Mouse (Mus musculus) hindbrain, postnatal 0 days (tissue): ENCODE data around the gene Tmem132c. TPM values are rescaled to one million over a fixed set of nuclear protein-coding genes. Genes with fewer than 3 reads are reported as not detected.

Experiments used
- ATAC-seq: fragments of 200-750 bp; cut with Nextera tagmentation; 2 replicates; pipeline ENCODE4 v1.8.0; 2017; ENCODE audit warnings: mild to moderate bottlenecking, moderate TSS enrichment, moderate library complexity
- DNase-seq: peaks from one replicate; pipeline ENCODE4 v3.0.0-alpha.2; 2015; ENCODE audit warnings: low spot score
- H3K27ac ChIP-seq: fragments of 300-500 bp; sonication (generic); 2 replicates; pipeline ENCODE4 v1.5.1; 2014; ENCODE audit warnings: mild to moderate bottlenecking
- H3K27me3 ChIP-seq: fragments of 300-500 bp; sonication (generic); 2 replicates; pipeline ENCODE4 v1.6.1; 2014; ENCODE audit warnings: low read length, mixed read lengths; ENCODE audit not compliant: insufficient read depth
- H3K36me3 ChIP-seq: fragments of 300-500 bp; sonication (generic); 2 replicates; pipeline ENCODE4 v1.6.1; 2014; ENCODE audit warnings: low read length, mixed read lengths; ENCODE audit not compliant: insufficient read depth
- H3K4me1 ChIP-seq: fragments of 300-500 bp; sonication (generic); 2 replicates; pipeline ENCODE4 v1.6.1; 2014; ENCODE audit warnings: antibody characterized with exemption, low read length, mixed read lengths; ENCODE audit not compliant: insufficient read depth
- H3K4me2 ChIP-seq: fragments of 300-500 bp; sonication (generic); 2 replicates; pipeline ENCODE4 v1.6.1; 2014; ENCODE audit warnings: low read depth, mild to moderate bottlenecking, low read length, moderate library complexity, mixed read lengths
- H3K4me3 ChIP-seq: fragments of 300-500 bp; sonication (generic); 2 replicates; pipeline ENCODE4 v1.5.1; 2014; ENCODE audit warnings: low read length
- H3K9ac ChIP-seq: fragments of 300-500 bp; sonication (generic); replicated peaks from 2 replicates; pipeline ENCODE4 v1.6.1; 2014; ENCODE audit warnings: mild to moderate bottlenecking, low read length, moderate library complexity, mixed read lengths
- H3K9me3 ChIP-seq: fragments of 300-500 bp; sonication (generic); 2 replicates; pipeline ENCODE4 v1.6.1; 2016; ENCODE audit warnings: low read length, mixed read lengths
- CTCF ChIP-seq: IDR thresholded peaks from 2 replicates; pipeline ENCODE4 v1.5.1; 2016; ENCODE audit warnings: antibody characterized with exemption, control low read depth, low read depth
- WGBS: fragments of 180-500 bp; shearing (Covaris S2); extraction: QIAGEN DNeasy Blood & Tissue Kit; methylation state at CpG from one replicate; pipeline ENCODE4 v1.1.7; 2014; 5-methylcytosine and 5-hydroxymethylcytosine counted together
- polyA plus RNA-seq: library from polyadenylated mRNA; unstranded; fragments of >200 nt; fragmentation: Nextera tagmentation; extraction: Ambion mirVana; gene quantifications from 2 replicates; pipeline ENCODE4 v1.2.1, GENCODE M21; 2015
- total RNA-seq: library from RNA; depleted of rRNA; stranded (reverse); fragments of >200 nt; gene quantifications from 2 replicates; pipeline ENCODE4 v1.2.3, GENCODE M21; 2014

The Tmem132c gene
- total and polyA plus RNA-seq, 2 experiments from 2014 or later = 12.9 to 46.0 TPM

DNA sequence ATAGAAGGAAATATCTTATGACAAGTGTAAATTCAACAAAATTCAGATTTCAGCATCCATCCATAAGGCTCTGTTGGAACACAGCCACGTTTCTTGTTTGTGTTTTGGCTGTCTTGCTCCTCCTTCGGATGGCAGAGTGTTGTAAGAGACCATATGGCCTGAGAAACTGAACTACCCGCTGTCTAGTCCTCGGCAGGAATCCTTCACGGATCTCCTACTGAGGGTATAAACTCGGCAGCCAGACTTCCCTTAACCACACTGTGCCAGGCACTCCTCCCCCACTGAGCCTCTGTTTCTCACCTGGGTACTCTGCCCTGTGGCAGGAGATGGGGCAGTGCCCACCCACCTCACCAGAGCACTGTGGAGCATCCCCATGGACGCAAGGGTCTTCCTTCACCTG lies 174.9 kb downstream of the Tmem132c start:
- WGBS = 43% methylated on average over 7 of the region's 7 CpGs
- DNase-seq = peak; percentile 36

DNA sequence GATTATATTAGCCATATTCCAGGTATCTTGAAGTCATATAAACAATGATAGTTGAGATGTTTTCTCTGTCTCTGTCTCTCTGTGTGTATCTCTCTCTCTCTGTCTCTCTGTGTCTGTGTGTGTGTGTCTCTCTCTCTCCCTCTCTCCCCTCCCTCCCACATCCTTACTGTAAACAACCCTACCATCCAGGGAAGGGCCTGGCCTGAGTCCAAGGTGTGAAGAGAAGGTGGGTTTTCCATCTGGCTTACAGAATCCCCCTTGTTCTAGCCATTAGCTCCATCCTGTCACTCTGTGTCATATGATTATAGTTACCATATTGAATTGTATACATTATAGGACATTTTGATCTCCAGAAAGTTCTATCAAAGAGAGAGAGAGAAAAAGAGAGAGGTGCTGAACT lies 182.3 kb downstream of the Tmem132c start:
- Histone ChIP-seq H3K9me3 (no peaks in the 10 kb centered on the region), H3K27me3 (no peaks in the 10 kb centered on the region), H3K36me3 (no peaks in the 10 kb centered on the region), H3K27ac (no peak overlapping the region), H3K4me2 (no peak overlapping the region), H3K4me3 (no peak overlapping the region), H3K4me1 (no peaks in the 10 kb centered on the region), H3K9ac (no peak overlapping the region)
- peak; percentile 46 for DNase-seq
- TF ChIP-seq CTCF = no peak
- ATAC-seq = no peak

More for the DNA sequence above, 174.9 kb downstream of the Tmem132c start:
- ATAC-seq = no peak
- Histone ChIP-seq H3K4me3 (no peak overlapping the region), H3K9ac (no peak overlapping the region), H3K36me3 (no peaks in the 10 kb centered on the region), H3K4me2 (no peak overlapping the region), H3K27ac (no peak overlapping the region), H3K9me3 (no peaks in the 10 kb centered on the region), H3K27me3 (no peaks in the 10 kb centered on the region), H3K4me1 (no peaks in the 10 kb centered on the region)
- no peak for TF ChIP-seq CTCF

DNA sequence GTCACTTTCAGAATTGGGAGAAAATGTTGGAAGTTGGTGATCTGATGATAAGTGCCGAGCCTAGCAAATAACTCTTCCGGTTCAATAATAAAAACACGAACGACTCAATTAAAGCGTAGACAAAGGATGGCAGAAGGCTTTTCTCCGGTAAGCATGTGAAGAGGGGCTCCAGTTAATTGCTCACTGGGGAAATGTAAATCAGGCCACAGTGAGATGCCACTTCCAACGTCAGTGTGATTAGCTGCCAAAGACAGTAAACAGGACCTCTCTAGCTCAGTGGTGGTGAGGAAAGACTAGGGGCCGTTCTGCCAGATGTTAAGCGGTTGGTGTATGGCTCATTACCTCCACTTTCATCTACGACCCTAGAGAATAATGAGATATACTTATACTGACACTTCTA lies 187.5 kb downstream of the Tmem132c start:
- no peak overlapping the region for H3K4me3 ChIP-seq
- H3K36me3 ChIP-seq = no peaks in the 10 kb centered on the region
- TF ChIP-seq CTCF = no peak
- 25% methylated on average over 10 of the region's 10 CpGs for WGBS
- DNase-seq (peak; percentile 21), ATAC-seq (no peak)
- no peak overlapping the region for H3K9ac ChIP-seq
- no peak overlapping the region for H3K27ac ChIP-seq
- H3K27me3 ChIP-seq = no peaks in the 10 kb centered on the region
- no peak overlapping the region for H3K4me2 ChIP-seq
- H3K9me3 ChIP-seq = no peaks in the 10 kb centered on the region
- H3K4me1 ChIP-seq = no peaks in the 10 kb centered on the region

DNA sequence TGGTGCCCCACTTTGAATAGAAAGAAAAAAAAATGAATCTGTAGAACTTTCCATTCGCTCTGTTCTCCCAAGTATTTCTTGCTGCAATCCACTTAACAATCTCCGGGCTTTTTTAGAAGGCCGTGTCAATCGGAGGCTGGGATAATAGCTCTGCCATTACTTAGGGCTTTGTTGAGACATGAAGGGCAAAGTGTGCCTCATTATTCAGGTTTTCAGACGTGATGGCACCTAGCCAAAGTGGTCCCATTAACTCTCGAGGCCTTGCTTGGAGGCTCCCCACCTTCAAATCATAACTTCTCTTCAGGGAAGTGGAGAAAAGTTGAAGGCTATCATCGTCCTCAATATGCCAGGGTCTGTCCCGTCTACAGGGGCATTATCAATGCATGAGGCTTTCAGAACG lies 190.0 kb downstream of the Tmem132c start:
- H3K27me3 ChIP-seq = no peaks in the 10 kb centered on the region
- no peaks in the 10 kb centered on the region for H3K9me3 ChIP-seq
- no peaks in the 10 kb centered on the region for H3K36me3 ChIP-seq
- no peak for DNase-seq
- no peak overlapping the region for H3K4me3 ChIP-seq
- WGBS = 56% methylated on average over 9 of the region's 9 CpGs
- no peak overlapping the region for H3K4me2 ChIP-seq
- ATAC-seq = no peak
- no peak overlapping the region for H3K27ac ChIP-seq
- no peak for TF ChIP-seq CTCF
- H3K9ac ChIP-seq = no peak overlapping the region
- no peaks in the 10 kb centered on the region for H3K4me1 ChIP-seq

DNA sequence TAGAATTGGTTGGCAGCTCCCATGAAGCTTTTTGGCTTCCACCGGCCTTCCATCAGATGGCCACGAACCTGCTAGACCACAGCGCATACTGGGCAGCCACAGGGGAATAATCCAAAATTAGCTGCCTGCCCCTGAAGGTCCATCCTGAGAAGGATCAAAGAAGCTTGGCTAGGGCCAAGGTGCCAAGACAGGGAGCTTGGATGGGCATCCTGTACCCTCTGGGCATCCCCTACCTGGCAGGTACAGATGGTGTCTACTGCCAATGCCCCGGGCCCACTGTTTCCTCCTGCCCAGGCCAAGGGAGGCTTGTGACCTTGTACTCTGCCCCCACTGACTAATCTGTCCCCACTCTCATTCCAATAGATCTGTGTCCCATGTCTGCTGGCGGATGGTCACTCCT lies 195.2 kb downstream of the Tmem132c start:
- Histone ChIP-seq H3K4me1 (peaks cover 1% of the 10 kb centered on the region; the same call in 1 of the 2 replicates), H3K4me3 (no peak overlapping the region), H3K27ac (no peak overlapping the region), H3K9me3 (no peaks in the 10 kb centered on the region), H3K27me3 (no peaks in the 10 kb centered on the region), H3K4me2 (no peak overlapping the region), H3K36me3 (no peaks in the 10 kb centered on the region), H3K9ac (no peak overlapping the region)
- 79% methylated on average over 5 of the region's 5 CpGs for WGBS
- TF ChIP-seq CTCF = no peak
- ATAC-seq (no peak), DNase-seq (no peak)

DNA sequence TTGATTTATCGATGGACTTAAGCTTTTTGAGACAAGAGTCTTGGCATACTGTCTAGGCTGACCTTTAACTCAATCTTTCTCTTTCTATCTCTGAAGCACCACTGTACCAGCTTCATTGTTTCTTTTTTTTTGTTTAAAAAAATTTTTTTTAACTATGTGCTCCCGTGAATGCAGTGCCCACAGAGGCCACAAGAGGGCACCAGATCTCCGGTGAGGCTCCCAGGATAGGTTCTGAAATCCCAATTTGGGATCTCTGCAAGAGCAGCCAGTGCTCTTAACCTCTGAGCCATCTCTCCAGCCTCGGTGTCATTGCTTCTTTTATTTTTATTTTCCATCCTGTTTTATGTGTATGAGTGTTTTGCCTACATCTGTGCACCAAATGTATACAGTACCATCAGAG lies 197.0 kb downstream of the Tmem132c start:
- no peak overlapping the region for H3K9ac ChIP-seq
- no peak overlapping the region for H3K4me3 ChIP-seq
- H3K9me3 ChIP-seq = no peaks in the 10 kb centered on the region
- DNase-seq = no peak
- no peak for ATAC-seq
- peak; percentile 43 for TF ChIP-seq CTCF
- peaks cover 4% of the 10 kb centered on the region; the same call in 1 of the 2 replicates for H3K4me1 ChIP-seq
- H3K4me2 ChIP-seq = no peak overlapping the region
- H3K36me3 ChIP-seq = no peaks in the 10 kb centered on the region
- H3K27me3 ChIP-seq = no peaks in the 10 kb centered on the region
- WGBS = 96% methylated on average over 4 of the region's 4 CpGs
- H3K27ac ChIP-seq = no peak overlapping the region

DNA sequence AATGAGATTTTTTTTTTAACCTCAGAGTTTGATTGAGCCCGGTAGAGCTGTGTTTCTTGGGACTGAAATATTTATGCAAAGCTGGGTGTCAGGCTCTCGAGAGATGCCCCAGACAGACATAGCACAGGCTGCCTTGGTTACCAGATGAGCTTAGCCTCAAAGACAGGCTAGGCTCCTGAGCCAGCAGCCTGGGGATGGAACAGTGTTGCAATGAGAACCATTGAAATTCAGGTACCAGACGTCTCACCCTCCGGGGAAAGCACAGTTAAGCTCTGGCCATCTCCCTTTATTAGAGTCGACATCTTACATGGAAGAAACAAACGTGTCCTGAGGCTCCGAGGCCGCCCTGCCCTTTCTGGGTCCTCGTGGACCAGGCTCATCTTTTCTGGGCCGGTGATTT lies 200.4 kb downstream of the Tmem132c start:
- Histone ChIP-seq H3K4me2 (no peak overlapping the region), H3K9me3 (no peaks in the 10 kb centered on the region), H3K4me3 (no peak overlapping the region), H3K4me1 (peaks cover 4% of the 10 kb centered on the region; the same call in 1 of the 2 replicates), H3K27ac (no peak overlapping the region), H3K9ac (0 out of 2 replicates have a peak overlapping the region, but pooled peaks have one; percentile 21), H3K27me3 (no peaks in the 10 kb centered on the region), H3K36me3 (no peaks in the 10 kb centered on the region)
- TF ChIP-seq CTCF = no peak
- 24% methylated on average over 10 of the region's 10 CpGs for WGBS
- no peak for ATAC-seq
- no peak for DNase-seq
